Mouse (Mus musculus): ENCODE results near the gene Evpl.

The Evpl gene

DNA sequence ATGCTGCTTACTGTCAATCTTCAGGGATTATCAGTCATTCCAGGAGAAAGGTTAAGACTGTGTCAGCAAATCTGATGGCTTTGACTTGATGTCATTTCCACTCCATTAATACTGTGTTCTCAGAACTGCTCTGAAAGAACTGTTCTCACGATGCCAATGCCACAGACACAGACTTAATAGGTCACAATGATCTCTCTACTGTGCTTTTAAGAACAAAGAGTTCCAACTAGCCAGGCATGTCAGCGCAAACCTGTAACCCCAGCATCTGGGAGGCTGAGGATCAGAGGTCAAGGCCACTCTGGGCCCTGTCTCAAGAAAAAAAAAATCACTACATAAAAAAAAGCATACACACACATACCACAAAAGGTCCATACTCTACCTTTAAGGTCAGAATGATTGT is 65.9 kb downstream of the Evpl start:
- DNase-seq (ENCODE audit: low read depth), result no peak
